Mouse (Mus musculus): Measurements from ENCODE around the gene Bcap31. TPM values are rescaled to one million over a fixed set of nuclear protein-coding genes. Genes with fewer than 3 reads are reported as not detected.

Bcap31 gene
- polyA plus RNA-seq, 1 experiment from 2014 or later, result 288 TPM

DNA sequence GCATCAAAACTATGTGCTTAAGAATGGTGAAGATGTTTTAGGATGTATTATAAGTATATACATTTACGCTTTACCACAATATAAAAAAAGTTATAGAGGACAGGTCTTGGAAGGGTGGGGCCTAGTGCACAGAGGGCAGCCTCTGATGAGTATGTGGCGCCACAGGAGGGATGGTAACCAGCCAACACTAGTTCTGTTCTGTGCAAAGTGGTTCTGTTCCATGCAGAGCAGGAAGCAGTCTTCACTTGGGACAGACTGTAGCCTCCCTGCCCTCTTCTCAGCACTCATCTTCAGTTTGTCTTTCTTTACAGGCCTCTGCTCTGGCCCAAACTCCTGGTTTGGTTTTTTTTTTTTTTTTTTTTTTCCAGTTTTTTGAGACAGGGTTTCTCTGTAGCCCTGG lies 31.8 kb downstream of the Bcap31 start:
- Histone ChIP-seq H3K4me1 (replicated peaks; ENCODE audit: insufficient read depth, low read length) (no peaks in the 10 kb centered on the region), H3K36me3 (ENCODE audit: insufficient read depth, low read length) (0 out of 2 replicates have a peak, but pooled peaks cover 6% of the 10 kb centered on the region), H3K27me3 (ENCODE audit: insufficient read depth, low read length) (no peaks in the 10 kb centered on the region), H3K9ac (ENCODE audit: low read depth, low read length) (no peak overlapping the region), H3K27ac (no peak overlapping the region), H3K4me2 (ENCODE audit: low read length) (no peak overlapping the region), H3K9me3 (replicated peaks; ENCODE audit: low read length) (no peaks in the 10 kb centered on the region), H3K4me3 (replicated peaks; ENCODE audit: low read depth, low read length) (no peak overlapping the region)
- WGBS, result 81% methylated on average over 2 of the region's 2 CpGs
- ATAC-seq (replicated peaks; ENCODE audit: low FRiP score, low read depth), result no peak
- TF ChIP-seq CTCF (IDR thresholded peaks at IDR 0.05; ENCODE audit: low read depth), result no peak
- DNase-seq (ENCODE audit: low spot score), result no peak

DNA sequence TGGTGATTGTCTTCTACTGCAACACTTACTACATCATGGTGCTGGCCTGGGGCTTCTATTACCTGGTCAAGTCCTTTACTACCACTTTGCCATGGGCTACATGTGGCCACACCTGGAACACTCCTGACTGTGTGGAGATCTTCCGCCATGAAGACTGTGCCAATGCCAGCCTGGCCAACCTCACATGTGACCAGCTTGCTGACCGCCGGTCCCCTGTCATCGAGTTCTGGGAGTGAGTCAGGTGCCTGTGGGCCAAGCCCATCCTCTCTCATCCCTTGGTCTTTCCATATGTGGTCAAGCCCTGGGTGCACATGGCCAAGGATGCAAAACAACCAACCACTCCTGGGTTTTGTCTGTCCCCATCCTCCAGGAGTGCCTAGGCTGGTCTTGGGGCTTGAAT lies 39.3 kb downstream of the Bcap31 start:
- H3K9ac ChIP-seq (ENCODE audit: low read depth, low read length), result no peak overlapping the region
- H3K36me3 ChIP-seq (ENCODE audit: insufficient read depth, low read length), result no peaks in the 10 kb centered on the region
- no peaks in the 10 kb centered on the region for H3K9me3 ChIP-seq (replicated peaks; ENCODE audit: low read length)
- no peak overlapping the region for H3K27ac ChIP-seq
- ATAC-seq (replicated peaks; ENCODE audit: low FRiP score, low read depth) (no peak), DNase-seq (ENCODE audit: low spot score) (no peak)
- H3K27me3 ChIP-seq (ENCODE audit: insufficient read depth, low read length), result no peaks in the 10 kb centered on the region
- no peak overlapping the region for H3K4me2 ChIP-seq (ENCODE audit: low read length)
- TF ChIP-seq CTCF (IDR thresholded peaks at IDR 0.05; ENCODE audit: low read depth), result no peak
- H3K4me3 ChIP-seq (replicated peaks; ENCODE audit: low read depth, low read length), result no peak overlapping the region
- H3K4me1 ChIP-seq (replicated peaks; ENCODE audit: insufficient read depth, low read length), result no peaks in the 10 kb centered on the region
- 90% methylated on average over 4 of the region's 4 CpGs for WGBS

DNA sequence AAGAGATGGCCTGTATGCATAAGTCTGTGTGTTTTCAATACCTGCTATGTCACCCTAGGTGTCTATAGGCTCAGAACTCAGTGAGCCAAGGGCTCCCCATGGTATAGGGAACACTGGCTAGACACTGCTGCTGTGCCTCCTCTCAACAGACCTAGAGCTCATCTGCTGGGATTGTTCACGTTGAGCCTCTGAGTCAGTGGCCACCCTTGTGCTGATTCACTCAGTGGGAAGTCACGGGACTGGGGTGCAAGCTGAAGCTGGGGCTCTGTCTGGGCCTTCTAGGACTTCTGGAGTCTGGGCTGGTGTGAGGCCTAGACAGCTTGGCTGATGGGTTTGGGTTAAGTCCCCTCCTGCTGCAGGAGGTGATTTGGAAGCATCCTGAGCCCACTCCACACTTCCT lies 40.7 kb downstream of the Bcap31 start:
- no peaks in the 10 kb centered on the region for H3K27me3 ChIP-seq (ENCODE audit: insufficient read depth, low read length)
- no peaks in the 10 kb centered on the region for H3K4me1 ChIP-seq (replicated peaks; ENCODE audit: insufficient read depth, low read length)
- H3K9me3 ChIP-seq (replicated peaks; ENCODE audit: low read length), result no peaks in the 10 kb centered on the region
- peak overlapping the region; percentile 68 for H3K4me2 ChIP-seq (ENCODE audit: low read length)
- DNase-seq (ENCODE audit: low spot score), result no peak
- no peak for ATAC-seq (replicated peaks; ENCODE audit: low FRiP score, low read depth)
- H3K4me3 ChIP-seq (replicated peaks; ENCODE audit: low read depth, low read length), result no peak overlapping the region
- TF ChIP-seq CTCF (IDR thresholded peaks at IDR 0.05; ENCODE audit: low read depth), result no peak
- WGBS, result 85% methylated on average over 2 of the region's 2 CpGs
- H3K9ac ChIP-seq (ENCODE audit: low read depth, low read length), result no peak overlapping the region
- H3K27ac ChIP-seq, result no peak overlapping the region
- H3K36me3 ChIP-seq (ENCODE audit: insufficient read depth, low read length), result no peaks in the 10 kb centered on the region

DNA sequence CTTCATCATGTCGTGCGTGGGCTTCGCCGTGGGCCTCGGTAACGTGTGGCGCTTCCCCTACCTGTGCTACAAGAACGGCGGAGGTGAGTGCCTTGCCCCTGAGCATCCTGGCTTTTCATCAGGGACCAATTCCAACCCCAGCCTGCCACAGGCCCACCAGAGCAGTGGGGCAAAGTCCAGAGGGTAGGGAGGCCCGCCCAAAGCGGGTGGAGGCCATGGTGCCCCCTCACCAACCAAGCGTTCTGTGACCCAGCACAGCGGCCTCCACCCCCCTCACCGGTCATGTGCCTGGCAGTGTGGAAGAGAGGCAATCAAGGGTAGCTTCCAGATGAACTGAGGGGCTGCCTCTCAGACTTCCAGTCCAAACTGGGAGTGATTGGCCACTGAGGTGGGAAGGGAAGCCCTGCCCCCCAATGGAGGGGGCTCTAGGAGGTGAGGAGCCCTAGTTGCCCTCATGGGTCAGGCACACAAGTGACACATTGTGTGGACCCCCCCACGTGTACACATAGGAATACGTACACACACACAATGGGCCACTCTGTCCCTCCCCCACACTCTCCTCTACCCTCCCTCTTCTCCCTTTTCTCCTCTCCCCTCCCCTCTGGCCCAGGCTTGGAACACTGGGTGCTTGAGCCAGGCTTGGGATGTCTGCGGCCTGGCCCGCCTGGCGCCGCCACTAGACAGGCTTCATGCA lies 41.9 kb downstream of the Bcap31 start:
- 29% methylated on average over 20 of the region's 20 CpGs for WGBS

DNA sequence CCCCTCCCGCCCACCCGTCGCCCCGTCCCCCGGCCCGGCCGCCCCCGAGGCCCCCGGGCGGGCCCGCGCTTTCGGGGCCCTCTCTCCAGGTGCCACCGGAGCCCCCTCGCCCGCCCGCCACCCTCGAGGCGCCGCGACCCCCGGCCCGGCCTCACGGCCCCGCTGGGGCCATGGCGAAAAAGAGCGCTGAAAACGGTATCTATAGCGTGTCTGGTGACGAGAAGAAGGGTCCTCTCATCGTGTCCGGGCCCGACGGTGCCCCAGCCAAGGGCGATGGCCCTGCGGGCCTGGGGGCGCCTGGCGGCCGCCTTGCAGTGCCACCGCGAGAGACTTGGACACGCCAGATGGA lies 42.4 kb downstream of the Bcap31 start:
- Histone ChIP-seq H3K27ac (peak overlapping the region; percentile 76), H3K4me1 (replicated peaks; ENCODE audit: insufficient read depth, low read length) (no peaks in the 10 kb centered on the region), H3K36me3 (ENCODE audit: insufficient read depth, low read length) (no peaks in the 10 kb centered on the region), H3K9me3 (replicated peaks; ENCODE audit: low read length) (no peaks in the 10 kb centered on the region), H3K27me3 (ENCODE audit: insufficient read depth, low read length) (no peaks in the 10 kb centered on the region), H3K4me3 (replicated peaks; ENCODE audit: low read depth, low read length) (peak overlapping the region; percentile 52), H3K9ac (ENCODE audit: low read depth, low read length) (peak overlapping the region; percentile 78), H3K4me2 (ENCODE audit: low read length) (peak overlapping the region; percentile 68)
- DNase-seq (ENCODE audit: low spot score) (no peak), ATAC-seq (replicated peaks; ENCODE audit: low FRiP score, low read depth) (peak; percentile 18; the same call in 1 of the 2 replicates)
- 27% methylated on average over 34 of the region's 42 CpGs for WGBS
- no peak for TF ChIP-seq CTCF (IDR thresholded peaks at IDR 0.05; ENCODE audit: low read depth)

More for the DNA sequence above, 41.9 kb downstream of the Bcap31 start:
- H3K4me3 ChIP-seq (replicated peaks; ENCODE audit: low read depth, low read length), result peak overlapping the region; percentile 52
- peak overlapping the region; percentile 78 for H3K9ac ChIP-seq (ENCODE audit: low read depth, low read length)
- H3K27me3 ChIP-seq (ENCODE audit: insufficient read depth, low read length), result no peaks in the 10 kb centered on the region
- peak overlapping the region; percentile 68 for H3K4me2 ChIP-seq (ENCODE audit: low read length)
- no peak for TF ChIP-seq CTCF (IDR thresholded peaks at IDR 0.05; ENCODE audit: low read depth)
- peak; percentile 82 for ATAC-seq (replicated peaks; ENCODE audit: low FRiP score, low read depth)
- peak overlapping the region; percentile 76 for H3K27ac ChIP-seq
- no peaks in the 10 kb centered on the region for H3K9me3 ChIP-seq (replicated peaks; ENCODE audit: low read length)
- no peaks in the 10 kb centered on the region for H3K4me1 ChIP-seq (replicated peaks; ENCODE audit: insufficient read depth, low read length)
- DNase-seq (ENCODE audit: low spot score), result peak; percentile 19
- no peaks in the 10 kb centered on the region for H3K36me3 ChIP-seq (ENCODE audit: insufficient read depth, low read length)

DNA sequence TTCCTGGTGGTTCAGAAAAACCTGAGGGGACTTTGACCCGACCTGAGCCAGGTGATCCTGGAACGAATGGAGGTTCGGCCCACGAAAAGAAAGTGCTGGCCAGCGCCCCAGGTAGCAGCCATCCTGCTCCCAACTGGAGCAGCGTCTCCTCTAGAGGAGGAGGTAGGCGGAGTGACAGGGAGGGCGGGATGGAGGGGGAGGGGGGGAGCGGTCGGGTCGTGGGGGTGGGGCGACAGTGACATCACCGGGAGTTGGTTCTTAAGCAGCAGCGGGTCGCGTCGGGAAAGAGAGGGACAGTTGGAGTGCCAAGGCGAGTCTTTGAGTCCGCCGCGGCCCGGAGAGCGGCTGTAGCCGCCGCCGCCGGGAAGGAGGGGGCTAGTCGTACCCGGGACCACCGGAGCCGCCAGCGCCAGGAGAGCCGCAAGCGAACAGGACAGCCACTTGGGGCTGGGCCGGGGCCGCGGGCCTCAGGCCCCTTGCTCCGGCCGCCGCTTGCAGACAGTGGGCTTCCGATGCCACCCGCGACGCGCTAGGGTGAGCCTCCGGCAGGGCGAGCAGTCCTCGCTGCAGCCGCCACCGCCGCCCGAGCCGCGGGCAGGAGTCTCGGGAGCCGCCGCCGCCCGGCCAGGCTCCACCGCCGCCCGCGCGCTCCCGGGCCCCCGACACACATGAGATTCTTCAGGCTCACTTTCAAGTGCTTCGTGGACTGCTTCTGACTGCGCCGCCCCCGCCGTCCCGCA lies 42.9 kb downstream of the Bcap31 start, which contains the start of gene Slc6a8:
Slc6a8 (plus strand) TSS at position 272 of the 740 bp plus-strand sequence.
- peak within 1 kb of the TSS; percentile 78 for H3K9ac ChIP-seq (ENCODE audit: low read depth, low read length)
- H3K4me1 ChIP-seq (replicated peaks; ENCODE audit: insufficient read depth, low read length), result no peaks in the 10 kb centered on the region
- peak; percentile 57 for ATAC-seq (replicated peaks; ENCODE audit: low FRiP score, low read depth)
- peak within 1 kb of the TSS; percentile 52 for H3K4me3 ChIP-seq (replicated peaks; ENCODE audit: low read depth, low read length)
- peak; percentile 74 for DNase-seq (ENCODE audit: low spot score)
- H3K9me3 ChIP-seq (replicated peaks; ENCODE audit: low read length), result no peaks in the 10 kb centered on the region
- H3K27ac ChIP-seq, result peak within 1 kb of the TSS; percentile 76
- TF ChIP-seq CTCF (IDR thresholded peaks at IDR 0.05; ENCODE audit: low read depth), result no peak
- H3K4me2 ChIP-seq (ENCODE audit: low read length), result peak within 1 kb of the TSS; percentile 68
- no peaks in the 10 kb centered on the region for H3K36me3 ChIP-seq (ENCODE audit: insufficient read depth, low read length)
- H3K27me3 ChIP-seq (ENCODE audit: insufficient read depth, low read length), result no peaks in the 10 kb centered on the region
- WGBS, result 31% methylated on average over 43 of the region's 72 CpGs

Data from kidney, postnatal 0 days (tissue).